Mouse (Mus musculus) ovary, postnatal 36 days (tissue): ENCODE results near the gene Uap1.

Experiments
- DNase-seq: peaks from one replicate; pipeline ENCODE4 v3.0.0; 2022; ENCODE audit warnings: low spot score, mixed read lengths

The Uap1 gene

GRCm38 (mm10) chr1:170174814-170175332 is at the start of gene Uap1:
TSS of gene Uap1 (minus strand) at chr1:170174957.
- peak; percentile 98 for DNase-seq

GRCm38 (mm10) chr1:170223276-170223675 is 48.5 kb upstream of the Uap1 start:
- DNase-seq, result no peak

- no peak for DNase-seq
Measured at GRCm38 (mm10) chr1:170220351-170220750, 45.6 kb upstream of the Uap1 start.

GRCm38 (mm10) chr1:170218091-170218884 is 43.5 kb upstream of the Uap1 start:
- no peak for DNase-seq

GRCm38 (mm10) chr1:170215590-170215989 is 40.8 kb upstream of the Uap1 start:
- no peak for DNase-seq

GRCm38 (mm10) chr1:170214757-170215522 is 40.2 kb upstream of the Uap1 start, which contains the start of gene Uhmk1:
TSS of gene Uhmk1 (minus strand) at chr1:170215397.
- peak; percentile 87 for DNase-seq

GRCm38 (mm10) chr1:170214383-170214756 is 39.6 kb upstream of the Uap1 start:
- DNase-seq, result no peak

GRCm38 (mm10) chr1:170213181-170213879 is 38.6 kb upstream of the Uap1 start:
- no peak for DNase-seq

- DNase-seq, result no peak
Measured at GRCm38 (mm10) chr1:170206395-170206794, 31.6 kb upstream of the Uap1 start.

- no peak for DNase-seq
Measured at GRCm38 (mm10) chr1:170200379-170200778, 25.6 kb upstream of the Uap1 start.

GRCm38 (mm10) chr1:170196211-170196610 is 21.5 kb upstream of the Uap1 start:
- no peak for DNase-seq

- no peak for DNase-seq
Measured at GRCm38 (mm10) chr1:170191925-170192324, 17.2 kb upstream of the Uap1 start.

GRCm38 (mm10) chr1:170190225-170190624 is 15.5 kb upstream of the Uap1 start:
- DNase-seq, result no peak

- DNase-seq, result peak; percentile 24
Measured at GRCm38 (mm10) chr1:170188601-170189000, 13.8 kb upstream of the Uap1 start.

- no peak for DNase-seq
Measured at GRCm38 (mm10) chr1:170186531-170186930, 11.8 kb upstream of the Uap1 start.

- no peak for DNase-seq
Measured at GRCm38 (mm10) chr1:170185137-170185536, 10.4 kb upstream of the Uap1 start.

- no peak for DNase-seq
Measured at GRCm38 (mm10) chr1:170182706-170183105, 7.9 kb upstream of the Uap1 start.

- DNase-seq, result no peak
Measured at GRCm38 (mm10) chr1:170176661-170177239, 2.0 kb upstream of the Uap1 start.

- DNase-seq, result no peak
Measured at GRCm38 (mm10) chr1:170175848-170176247, 1.1 kb upstream of the Uap1 start.

GRCm38 (mm10) chr1:170173991-170174813 is 555 bp downstream of the Uap1 start:
- DNase-seq, result no peak

GRCm38 (mm10) chr1:170167781-170168180 is 7.0 kb downstream of the Uap1 start:
- no peak for DNase-seq
